Mouse (Mus musculus) lung, postnatal 0 days (tissue): ENCODE data around the gene Gm20388. TPM values are rescaled to one million over a fixed set of nuclear protein-coding genes. Genes with fewer than 3 reads are reported as not detected.

Experiments used
- ATAC-seq: fragments of 200-750 bp; cut with Nextera tagmentation; 2 replicates; pipeline ENCODE4 v1.8.0; 2017; ENCODE audit warnings: moderate library complexity
- DNase-seq: peaks from one replicate; pipeline ENCODE4 v3.0.0-alpha.2; 2016; ENCODE audit warnings: low spot score
- H3K27ac ChIP-seq: fragments of 300-500 bp; sonication (generic); 2 replicates; pipeline ENCODE4 v1.5.1; 2014; ENCODE audit warnings: antibody characterized with exemption, mild to moderate bottlenecking, low read length, mixed read lengths
- H3K27me3 ChIP-seq: fragments of 300-500 bp; sonication (generic); replicated peaks from 2 replicates; pipeline ENCODE4 v1.6.1; 2014; ENCODE audit warnings: low read length, mixed read lengths; ENCODE audit not compliant: insufficient read depth
- H3K36me3 ChIP-seq: fragments of 300-500 bp; sonication (generic); 2 replicates; pipeline ENCODE4 v1.6.1; 2014; ENCODE audit warnings: low read length, mixed read lengths; ENCODE audit not compliant: insufficient read depth
- H3K4me1 ChIP-seq: fragments of 300-500 bp; sonication (generic); 2 replicates; pipeline ENCODE4 v1.6.1; 2014; ENCODE audit warnings: antibody characterized with exemption, low read depth, low read length, mixed read lengths; ENCODE audit not compliant: insufficient read depth
- H3K4me2 ChIP-seq: fragments of 300-500 bp; sonication (generic); replicated peaks from 2 replicates; pipeline ENCODE4 v1.6.1; 2014; ENCODE audit warnings: low read depth, mild to moderate bottlenecking, low read length, moderate library complexity, mixed read lengths
- H3K4me3 ChIP-seq: fragments of 300-500 bp; sonication (generic); 2 replicates; pipeline ENCODE4 v1.5.1; 2014; ENCODE audit warnings: low read depth, low read length
- H3K9ac ChIP-seq: fragments of 300-500 bp; sonication (generic); replicated peaks from 2 replicates; pipeline ENCODE4 v1.6.1; 2014; ENCODE audit warnings: low read depth, mild to moderate bottlenecking
- H3K9me3 ChIP-seq: fragments of 300-500 bp; sonication (generic); 2 replicates; pipeline ENCODE4 v1.6.1; 2016; ENCODE audit warnings: low read length, mixed read lengths
- CTCF ChIP-seq: IDR thresholded peaks from 2 replicates; pipeline ENCODE4 v1.5.1; 2016; ENCODE audit warnings: antibody characterized with exemption, mild to moderate bottlenecking
- EP300 ChIP-seq: IDR thresholded peaks from 2 replicates; pipeline ENCODE4 v1.6.1; 2016; ENCODE audit warnings: antibody characterized with exemption, mild to moderate bottlenecking, control low read depth
- WGBS: fragments of 180-500 bp; shearing (Covaris S2); extraction: QIAGEN DNeasy Blood & Tissue Kit; methylation state at CpG from one replicate; pipeline ENCODE4 v1.1.7; 2014; 5-methylcytosine and 5-hydroxymethylcytosine counted together
- polyA plus RNA-seq: library from polyadenylated mRNA; unstranded; fragments of >200 nt; fragmentation: Nextera tagmentation; extraction: Ambion mirVana; gene quantifications from 2 replicates; pipeline ENCODE4 v1.2.1, GENCODE M21; 2015

Gene Gm20388
- polyA plus RNA-seq, 1 experiment from 2014 or later, result not detected

DNA sequence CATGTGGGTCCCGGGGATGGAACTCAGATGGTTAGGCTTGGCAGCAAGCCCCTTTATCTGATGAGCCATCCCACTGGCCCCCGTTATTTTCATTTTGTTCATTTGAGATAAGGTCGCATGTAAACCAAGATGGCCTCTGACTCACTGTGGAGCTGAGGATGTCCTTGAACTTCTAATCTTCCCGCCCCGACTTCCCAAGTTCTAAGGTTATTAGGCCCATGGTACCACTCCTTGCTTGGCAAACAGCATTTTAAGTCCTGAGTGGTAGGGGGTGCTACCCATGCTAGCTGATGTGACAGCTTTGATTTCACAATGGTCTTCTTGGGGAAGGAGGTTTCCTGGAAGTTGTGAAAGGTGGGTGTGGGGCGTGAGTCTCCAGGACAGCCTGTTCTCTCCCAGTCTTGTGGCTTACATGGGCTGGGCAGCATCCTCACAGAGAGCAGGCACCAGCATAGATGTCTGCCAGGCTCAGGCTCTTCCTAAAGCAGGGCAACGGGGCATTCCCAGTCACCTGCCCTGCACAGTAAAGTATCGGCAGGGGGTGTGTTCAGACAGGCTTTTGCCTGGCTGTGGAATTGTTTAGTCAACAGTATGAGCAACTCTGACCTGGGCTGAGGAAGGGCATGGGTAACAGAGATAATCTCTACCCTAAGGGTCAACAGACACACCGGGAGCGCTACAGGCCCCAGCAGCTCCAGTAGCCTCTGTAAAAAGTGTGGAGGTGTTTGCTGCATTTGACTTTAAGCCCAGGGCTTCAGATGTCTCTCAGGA lies 132.1 kb downstream of the Gm20388 start:
- 63% methylated on average over 10 of the region's 10 CpGs for WGBS
- TF ChIP-seq EP300 (peak; percentile 93), CTCF (no peak)
- ATAC-seq (peak; percentile 18; the same call in 1 of the 2 replicates), DNase-seq (peak; percentile 78)
- H3K4me2 ChIP-seq, result no peak overlapping the region
- no peak overlapping the region for H3K9ac ChIP-seq
- 0 out of 2 replicates have a peak, but pooled peaks cover 3% of the 10 kb centered on the region for H3K4me1 ChIP-seq
- H3K27me3 ChIP-seq, result no peaks in the 10 kb centered on the region
- no peak overlapping the region for H3K4me3 ChIP-seq
- no peaks in the 10 kb centered on the region for H3K9me3 ChIP-seq
- H3K27ac ChIP-seq, result no peak overlapping the region
- no peaks in the 10 kb centered on the region for H3K36me3 ChIP-seq

DNA sequence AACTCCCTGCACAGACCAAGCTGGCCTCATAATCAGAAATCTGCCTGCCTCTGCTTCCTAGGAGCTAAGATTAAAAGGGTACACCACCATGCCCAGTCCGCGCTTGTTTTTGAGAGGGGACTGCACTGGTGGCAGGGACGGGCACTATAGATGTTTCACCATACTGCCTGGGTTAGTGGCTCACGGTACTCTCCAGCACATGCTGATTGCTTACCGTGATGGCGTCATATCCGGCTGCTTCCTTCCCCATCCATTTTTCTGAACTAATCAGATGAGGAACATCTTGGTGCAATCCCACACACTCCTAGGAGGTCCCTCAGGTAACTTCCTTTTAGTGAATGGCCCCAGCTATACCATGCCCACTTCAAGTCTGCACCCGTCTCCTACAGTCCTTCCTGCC lies 134.3 kb downstream of the Gm20388 start:
- H3K4me1 ChIP-seq, result no peaks in the 10 kb centered on the region
- DNase-seq, result no peak
- no peak overlapping the region for H3K4me2 ChIP-seq
- TF ChIP-seq EP300, result no peak
- WGBS, result 91% methylated on average over 8 of the region's 8 CpGs
- no peak overlapping the region for H3K9ac ChIP-seq
- H3K36me3 ChIP-seq, result no peaks in the 10 kb centered on the region
- H3K9me3 ChIP-seq, result no peaks in the 10 kb centered on the region
- H3K27me3 ChIP-seq, result no peaks in the 10 kb centered on the region
- H3K27ac ChIP-seq, result no peak overlapping the region
- no peak overlapping the region for H3K4me3 ChIP-seq
- no peak for ATAC-seq

DNA sequence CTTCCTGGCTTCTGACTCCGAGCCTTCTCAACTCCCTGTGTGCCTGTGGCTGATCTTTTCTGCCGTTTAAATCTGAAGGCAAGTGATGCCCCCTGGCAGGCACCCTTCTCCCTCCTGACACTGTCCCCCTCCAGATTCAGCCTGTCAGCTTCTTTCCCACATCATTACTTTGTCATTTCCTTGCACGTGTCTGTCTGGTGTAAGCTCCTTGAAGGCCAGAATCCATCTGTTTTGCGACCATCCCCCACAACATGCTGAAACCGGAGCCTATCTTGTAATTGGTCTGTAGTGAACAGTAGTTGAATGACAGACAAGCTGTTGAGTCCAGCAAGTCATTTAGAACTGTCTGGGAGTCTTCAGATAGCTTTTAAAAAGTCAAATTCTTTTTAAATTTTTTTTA lies 134.8 kb downstream of the Gm20388 start:
- 47% methylated on average over 5 of the region's 5 CpGs for WGBS
- Histone ChIP-seq H3K9me3 (no peaks in the 10 kb centered on the region), H3K4me3 (no peak overlapping the region), H3K36me3 (no peaks in the 10 kb centered on the region), H3K27me3 (no peaks in the 10 kb centered on the region), H3K4me2 (no peak overlapping the region), H3K9ac (no peak overlapping the region), H3K27ac (no peak overlapping the region), H3K4me1 (no peaks in the 10 kb centered on the region)
- TF ChIP-seq CTCF (no peak), EP300 (no peak)
- DNase-seq (peak; percentile 74), ATAC-seq (peak; percentile 31; the same call in 1 of the 2 replicates)

DNA sequence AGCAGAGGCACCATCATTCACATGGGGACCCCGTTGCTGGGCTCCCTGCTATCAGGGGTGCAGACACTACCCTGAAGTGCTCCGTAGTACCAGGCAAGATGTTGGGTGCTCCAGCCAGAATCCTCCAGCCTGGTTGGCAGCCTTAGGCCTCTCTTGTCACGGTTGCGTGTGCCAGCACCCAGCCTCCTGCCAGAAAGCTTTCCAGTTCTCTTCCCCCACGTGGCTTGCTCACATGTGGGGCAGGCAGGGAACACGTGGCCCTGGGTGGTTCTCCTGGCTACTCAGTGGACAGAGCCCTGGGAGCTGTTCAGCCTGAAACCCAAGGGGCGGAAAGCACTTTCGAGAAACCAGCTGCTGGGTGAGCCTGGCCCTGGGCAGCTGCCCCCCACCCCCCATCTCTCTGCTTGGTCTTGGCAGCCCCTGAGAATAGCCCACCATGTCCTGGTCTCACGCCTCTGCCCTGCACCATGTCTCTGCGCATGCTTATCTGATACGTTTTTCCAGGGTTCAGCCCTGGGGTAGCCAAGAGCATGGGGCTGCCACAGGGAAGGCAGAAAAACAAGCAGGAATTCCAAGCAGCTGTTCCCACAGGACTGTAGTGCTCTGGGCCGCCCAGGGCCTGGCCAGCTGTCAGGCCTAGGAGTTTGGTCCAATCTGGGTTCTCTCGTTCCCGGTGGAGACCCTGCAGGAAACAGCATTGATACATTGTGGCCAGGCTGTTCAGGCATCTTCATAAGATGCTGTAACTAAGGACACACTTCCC lies 135.8 kb downstream of the Gm20388 start:
- H3K4me2 ChIP-seq, result no peak overlapping the region
- 50% methylated on average over 14 of the region's 14 CpGs for whole genome bisulfite sequencing
- peak; percentile 58 for DNase-seq
- H3K27ac ChIP-seq, result peak overlapping the region; percentile 1; the same call in 1 of the 2 replicates
- no peaks in the 10 kb centered on the region for H3K36me3 ChIP-seq
- no peaks in the 10 kb centered on the region for H3K4me1 ChIP-seq
- no peak overlapping the region for H3K4me3 ChIP-seq
- H3K9ac ChIP-seq, result no peak overlapping the region
- peak; percentile 57 for ATAC-seq
- H3K27me3 ChIP-seq, result no peaks in the 10 kb centered on the region
- no peaks in the 10 kb centered on the region for H3K9me3 ChIP-seq
- no peak for TF ChIP-seq EP300

DNA sequence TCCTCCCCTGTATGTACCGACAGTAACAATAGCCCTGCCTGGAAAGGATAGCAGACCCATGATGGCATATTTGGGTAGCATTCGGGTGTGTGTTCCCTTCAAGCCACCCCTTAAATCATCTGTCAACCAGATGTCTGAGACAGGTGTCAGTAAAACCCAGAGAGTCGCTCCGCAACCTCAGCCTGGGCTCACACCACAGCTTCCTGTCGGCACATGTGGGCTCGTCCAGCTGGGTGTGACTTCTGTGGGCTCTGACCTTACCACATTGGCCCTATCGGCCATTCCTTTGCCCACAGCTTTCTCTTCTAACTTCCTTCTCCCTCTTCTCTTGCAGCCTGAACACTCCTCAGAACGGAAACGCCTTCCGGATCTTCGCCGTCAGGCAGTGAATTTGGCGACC lies 139.3 kb downstream of the Gm20388 start:
- H3K27ac ChIP-seq, result no peak overlapping the region
- H3K36me3 ChIP-seq, result no peaks in the 10 kb centered on the region
- TF ChIP-seq EP300 (no peak), CTCF (no peak)
- ATAC-seq (no peak), DNase-seq (no peak)
- H3K4me2 ChIP-seq, result no peak overlapping the region
- H3K9me3 ChIP-seq, result no peaks in the 10 kb centered on the region
- 79% methylated on average over 13 of the region's 13 CpGs for WGBS
- H3K9ac ChIP-seq, result no peak overlapping the region
- no peaks in the 10 kb centered on the region for H3K27me3 ChIP-seq
- H3K4me3 ChIP-seq, result no peak overlapping the region
- H3K4me1 ChIP-seq, result no peaks in the 10 kb centered on the region

DNA sequence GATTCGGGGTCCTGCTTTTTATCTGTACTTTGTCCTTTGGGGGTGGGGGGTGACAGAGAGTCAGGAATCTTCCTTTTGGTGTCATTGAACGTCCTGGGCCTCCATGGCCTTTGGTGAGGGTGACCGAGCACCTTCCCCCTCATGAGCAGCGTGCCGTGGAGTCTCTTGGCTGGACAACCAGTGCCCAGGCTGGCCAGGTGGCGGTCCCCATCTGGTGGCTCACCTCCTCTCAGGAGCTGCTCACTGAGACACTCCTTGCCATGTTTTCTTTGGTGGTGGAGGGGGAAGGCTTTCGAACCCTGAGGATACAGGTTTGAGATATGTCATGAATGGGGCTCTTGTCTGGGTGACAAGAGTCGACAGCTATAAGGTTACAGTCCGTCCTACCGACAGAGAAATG lies 139.7 kb downstream of the Gm20388 start:
- Histone ChIP-seq H3K9me3 (no peaks in the 10 kb centered on the region), H3K27ac (no peak overlapping the region; the same call in 1 of the 2 replicates), H3K4me1 (no peaks in the 10 kb centered on the region), H3K4me3 (no peak overlapping the region), H3K36me3 (no peaks in the 10 kb centered on the region), H3K27me3 (no peaks in the 10 kb centered on the region), H3K4me2 (no peak overlapping the region), H3K9ac (no peak overlapping the region)
- no peak for DNase-seq
- no peak for ATAC-seq
- WGBS, result 71% methylated on average over 10 of the region's 10 CpGs
- TF ChIP-seq EP300 (no peak), CTCF (no peak)
